Mouse (Mus musculus): ENCODE results near the gene Ube4b. TPM values are rescaled to one million over a fixed set of nuclear protein-coding genes. Genes with fewer than 3 reads are reported as not detected.

Ube4b gene
- polyA plus RNA-seq, 1 experiment from 2014 or later: 25.1 TPM

- 85% methylated on average over 7 of the region's 7 CpGs for WGBS (ENCODE audit: insufficient replicate concordance)
Measured at GRCm38 (mm10) chr4:149381001-149381400, 45.5 kb downstream of the Ube4b start.

DNA sequence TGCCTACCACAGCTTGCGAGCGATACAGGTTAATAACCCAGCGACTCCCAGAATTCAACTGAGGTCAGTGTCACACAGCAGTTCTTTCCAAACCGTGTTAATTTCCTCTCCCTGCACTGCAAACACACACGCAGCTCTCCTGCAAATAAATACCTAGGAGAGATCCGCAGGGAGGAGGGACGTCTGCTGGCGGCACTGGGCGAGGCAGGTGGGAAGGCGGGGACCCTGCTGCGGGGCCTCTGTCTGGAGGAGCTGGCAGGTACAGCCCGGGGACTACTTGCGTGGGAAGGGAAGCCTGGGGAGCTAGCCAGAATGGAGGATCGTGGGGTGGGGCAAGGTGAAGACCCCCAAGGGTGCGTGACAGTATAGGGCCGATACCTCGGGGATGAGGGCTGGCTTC is 46.7 kb downstream of the Ube4b start:
- no peak for ATAC-seq
- H3K36me3 ChIP-seq: peaks cover 98% of the 10 kb centered on the region

More at GRCm38 (mm10) chr4:149381001-149381400, 45.5 kb downstream of the Ube4b start:
- Histone ChIP-seq H3K27me3 (replicated peaks) (no peaks in the 10 kb centered on the region), H3K4me3 (no peak overlapping the region), H3K27ac (no peak overlapping the region), H3K36me3 (peaks cover 98% of the 10 kb centered on the region), H3K9me3 (replicated peaks) (no peaks in the 10 kb centered on the region), H3K4me1 (no peaks in the 10 kb centered on the region), H3K4me2 (no peak overlapping the region), H3K9ac (no peak overlapping the region)
- ATAC-seq: no peak

GRCm38 (mm10) chr4:149378819-149379218 is 47.7 kb downstream of the Ube4b start:
- H3K36me3 ChIP-seq: peaks cover 98% of the 10 kb centered on the region
- ATAC-seq: no peak
- 86% methylated on average over 8 of the region's 8 CpGs for WGBS (ENCODE audit: insufficient replicate concordance)

More for the DNA sequence above, 46.7 kb downstream of the Ube4b start:
- Histone ChIP-seq H3K4me2 (no peak overlapping the region), H3K4me3 (no peak overlapping the region), H3K9ac (no peak overlapping the region), H3K27ac (no peak overlapping the region), H3K9me3 (replicated peaks) (no peaks in the 10 kb centered on the region), H3K4me1 (no peaks in the 10 kb centered on the region), H3K27me3 (replicated peaks) (no peaks in the 10 kb centered on the region)
- WGBS (ENCODE audit: insufficient replicate concordance): 86% methylated on average over 17 of the region's 17 CpGs

DNA sequence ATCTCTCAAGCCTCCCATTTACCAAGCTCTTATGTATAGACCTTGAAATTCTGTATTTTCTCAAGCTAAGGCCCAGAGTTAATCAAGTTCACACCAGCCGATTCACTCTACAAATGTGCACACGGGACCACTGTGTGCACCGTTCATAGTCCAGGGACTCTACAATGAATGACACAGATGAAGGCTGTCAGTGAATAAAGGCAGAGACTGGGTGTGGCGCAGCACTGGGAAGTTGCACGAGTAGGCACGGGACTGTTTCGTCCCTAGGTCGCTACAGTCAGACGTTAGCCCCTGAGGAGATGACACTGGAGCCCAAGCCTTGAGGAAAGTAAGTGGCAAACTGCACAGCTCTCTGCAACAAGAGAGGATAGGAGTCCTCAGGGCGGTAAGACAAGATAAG is 50.5 kb downstream of the Ube4b start:
- H3K4me2 ChIP-seq: no peak overlapping the region
- no peaks in the 10 kb centered on the region for H3K4me1 ChIP-seq
- no peak overlapping the region for H3K9ac ChIP-seq
- H3K27ac ChIP-seq: no peak overlapping the region
- no peak for ATAC-seq
- H3K27me3 ChIP-seq (replicated peaks): no peaks in the 10 kb centered on the region
- no peak overlapping the region for H3K4me3 ChIP-seq
- 80% methylated on average over 10 of the region's 10 CpGs for WGBS (ENCODE audit: insufficient replicate concordance)
- no peaks in the 10 kb centered on the region for H3K9me3 ChIP-seq (replicated peaks)
- H3K36me3 ChIP-seq: peaks cover 98% of the 10 kb centered on the region

More at GRCm38 (mm10) chr4:149378819-149379218, 47.7 kb downstream of the Ube4b start:
- Histone ChIP-seq H3K4me2 (no peak overlapping the region), H3K27ac (no peak overlapping the region), H3K9ac (no peak overlapping the region), H3K27me3 (replicated peaks) (no peaks in the 10 kb centered on the region), H3K4me1 (no peaks in the 10 kb centered on the region), H3K9me3 (replicated peaks) (no peaks in the 10 kb centered on the region), H3K4me3 (no peak overlapping the region)

- H3K4me3 ChIP-seq: no peak overlapping the region
- no peak overlapping the region for H3K9ac ChIP-seq
- no peak overlapping the region for H3K27ac ChIP-seq
- WGBS (ENCODE audit: insufficient replicate concordance): 80% methylated on average over 11 of the region's 11 CpGs
- no peaks in the 10 kb centered on the region for H3K27me3 ChIP-seq (replicated peaks)
- H3K9me3 ChIP-seq (replicated peaks): no peaks in the 10 kb centered on the region
- no peaks in the 10 kb centered on the region for H3K4me1 ChIP-seq
- H3K4me2 ChIP-seq: no peak overlapping the region
- ATAC-seq: no peak
- peaks cover 96% of the 10 kb centered on the region for H3K36me3 ChIP-seq
Measured at GRCm38 (mm10) chr4:149374662-149375061, 51.9 kb downstream of the Ube4b start.

DNA sequence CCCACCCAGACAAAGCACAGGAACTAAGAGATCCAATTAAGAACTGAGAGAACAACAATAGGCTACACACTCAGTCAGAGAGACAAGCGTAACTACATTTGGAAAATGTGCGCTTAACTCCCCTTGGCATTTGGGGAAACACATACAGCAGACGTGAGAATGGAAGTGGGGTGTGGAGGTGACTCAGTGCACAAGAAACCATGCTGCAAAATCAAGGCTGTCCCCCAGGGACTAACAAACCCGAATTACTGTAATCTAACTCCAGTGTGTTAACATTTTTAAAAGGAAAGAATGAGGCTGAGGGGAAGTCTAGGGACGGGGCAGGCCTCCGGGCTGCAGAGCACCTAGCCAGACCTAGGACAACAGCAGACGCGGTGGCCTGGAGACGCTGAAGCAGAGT is 52.6 kb downstream of the Ube4b start:
- no peaks in the 10 kb centered on the region for H3K4me1 ChIP-seq
- no peak for ATAC-seq
- no peaks in the 10 kb centered on the region for H3K9me3 ChIP-seq (replicated peaks)
- H3K36me3 ChIP-seq: peaks cover 96% of the 10 kb centered on the region
- H3K27ac ChIP-seq: no peak overlapping the region
- WGBS (ENCODE audit: insufficient replicate concordance): 87% methylated on average over 9 of the region's 9 CpGs
- H3K27me3 ChIP-seq (replicated peaks): no peaks in the 10 kb centered on the region
- no peak overlapping the region for H3K4me3 ChIP-seq
- no peak overlapping the region for H3K4me2 ChIP-seq
- H3K9ac ChIP-seq: no peak overlapping the region

DNA sequence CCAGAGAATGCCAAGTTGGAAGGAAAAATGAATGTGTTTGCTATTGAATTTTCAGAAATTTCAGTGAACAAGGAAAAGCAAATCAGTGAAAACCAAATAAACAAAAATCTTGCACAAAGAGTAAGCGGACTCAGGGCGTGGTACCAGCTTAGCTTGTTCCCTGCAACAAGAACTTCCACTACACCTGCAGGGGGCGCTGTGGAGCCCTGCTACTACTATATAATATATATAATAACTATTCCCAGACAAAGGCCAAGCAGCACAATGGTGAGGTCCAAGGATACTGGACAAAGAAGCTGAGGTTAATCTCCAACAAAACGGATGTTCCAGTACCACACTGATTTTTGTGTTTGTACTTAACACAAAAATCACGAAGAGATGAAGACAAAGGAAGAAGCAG is 53.1 kb downstream of the Ube4b start:
- no peaks in the 10 kb centered on the region for H3K9me3 ChIP-seq (replicated peaks)
- no peak overlapping the region for H3K27ac ChIP-seq
- H3K4me2 ChIP-seq: no peak overlapping the region
- H3K4me1 ChIP-seq: no peaks in the 10 kb centered on the region
- H3K9ac ChIP-seq: no peak overlapping the region
- H3K36me3 ChIP-seq: peaks cover 95% of the 10 kb centered on the region
- 64% methylated on average over 5 of the region's 5 CpGs for WGBS (ENCODE audit: insufficient replicate concordance)
- no peaks in the 10 kb centered on the region for H3K27me3 ChIP-seq (replicated peaks)
- ATAC-seq: no peak
- H3K4me3 ChIP-seq: no peak overlapping the region

- Histone ChIP-seq H3K36me3 (peaks cover 95% of the 10 kb centered on the region), H3K4me2 (no peak overlapping the region), H3K27ac (no peak overlapping the region), H3K27me3 (replicated peaks) (no peaks in the 10 kb centered on the region), H3K4me1 (no peaks in the 10 kb centered on the region), H3K9me3 (replicated peaks) (no peaks in the 10 kb centered on the region), H3K9ac (no peak overlapping the region), H3K4me3 (no peak overlapping the region)
- ATAC-seq: no peak
- 83% methylated on average over 12 of the region's 12 CpGs for WGBS (ENCODE audit: insufficient replicate concordance)
Measured at GRCm38 (mm10) chr4:149365702-149366370, 60.7 kb downstream of the Ube4b start.

GRCm38 (mm10) chr4:149364896-149365295 is 61.7 kb downstream of the Ube4b start:
- no peaks in the 10 kb centered on the region for H3K9me3 ChIP-seq (replicated peaks)
- H3K27me3 ChIP-seq (replicated peaks): no peaks in the 10 kb centered on the region
- H3K4me2 ChIP-seq: no peak overlapping the region
- 87% methylated on average over 5 of the region's 5 CpGs for WGBS (ENCODE audit: insufficient replicate concordance)
- H3K9ac ChIP-seq: no peak overlapping the region
- H3K27ac ChIP-seq: no peak overlapping the region
- no peak overlapping the region for H3K4me3 ChIP-seq
- peaks cover 96% of the 10 kb centered on the region for H3K36me3 ChIP-seq
- no peak for ATAC-seq
- no peaks in the 10 kb centered on the region for H3K4me1 ChIP-seq

DNA sequence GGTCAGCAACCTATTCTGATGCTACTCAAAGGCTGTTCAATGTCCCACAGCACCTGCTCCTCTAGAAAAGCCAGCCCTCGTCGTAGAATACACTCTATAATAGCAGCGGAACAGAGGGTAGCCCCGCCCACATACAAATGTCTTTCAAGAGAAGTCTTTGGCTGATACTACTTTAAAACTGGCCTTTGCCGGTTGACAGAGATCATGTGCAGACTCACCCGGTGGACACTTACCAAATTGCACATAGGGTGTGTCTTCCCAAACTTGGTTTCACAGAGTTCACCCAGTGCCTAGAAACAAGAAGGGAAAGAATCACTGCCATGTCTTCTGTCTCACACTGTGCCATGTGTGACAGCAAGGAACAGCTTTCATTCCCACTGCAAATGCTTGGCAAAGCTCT is 65.5 kb downstream of the Ube4b start:
- no peak overlapping the region for H3K4me3 ChIP-seq
- H3K9me3 ChIP-seq (replicated peaks): no peaks in the 10 kb centered on the region
- no peak overlapping the region for H3K9ac ChIP-seq
- H3K36me3 ChIP-seq: peaks cover 98% of the 10 kb centered on the region
- WGBS (ENCODE audit: insufficient replicate concordance): 76% methylated on average over 6 of the region's 6 CpGs
- ATAC-seq: no peak
- H3K27ac ChIP-seq: no peak overlapping the region
- H3K4me2 ChIP-seq: no peak overlapping the region
- no peaks in the 10 kb centered on the region for H3K4me1 ChIP-seq
- H3K27me3 ChIP-seq (replicated peaks): no peaks in the 10 kb centered on the region

- Histone ChIP-seq H3K4me3 (no peak overlapping the region), H3K4me1 (no peaks in the 10 kb centered on the region), H3K9me3 (replicated peaks) (no peaks in the 10 kb centered on the region), H3K9ac (no peak overlapping the region), H3K27ac (no peak overlapping the region), H3K27me3 (replicated peaks) (no peaks in the 10 kb centered on the region), H3K4me2 (no peak overlapping the region), H3K36me3 (peaks cover 98% of the 10 kb centered on the region)
- ATAC-seq: no peak
- 88% methylated on average over 5 of the region's 5 CpGs for WGBS (ENCODE audit: insufficient replicate concordance)
Measured at GRCm38 (mm10) chr4:149360647-149361046, 65.9 kb downstream of the Ube4b start.

DNA sequence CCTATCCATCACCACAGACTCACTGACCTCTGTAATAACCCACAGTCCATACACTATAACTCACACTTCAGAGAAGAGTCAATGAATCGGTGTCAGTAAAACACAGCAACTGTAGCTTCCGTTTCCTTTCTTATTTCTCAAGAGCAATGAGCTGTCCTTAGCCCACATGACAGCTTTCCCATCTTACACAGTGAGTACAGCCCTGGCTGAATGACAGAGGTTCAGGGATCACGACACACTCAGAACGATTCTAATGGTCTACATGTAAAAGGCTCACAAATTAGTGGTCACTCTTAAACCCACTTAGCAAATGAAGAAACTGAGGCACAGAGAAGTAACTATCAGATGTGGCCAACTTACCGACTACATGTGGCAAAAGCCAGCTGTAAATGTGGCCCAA is 68.6 kb downstream of the Ube4b start:
- Histone ChIP-seq H3K9me3 (replicated peaks) (no peaks in the 10 kb centered on the region), H3K9ac (no peak overlapping the region), H3K27me3 (replicated peaks) (no peaks in the 10 kb centered on the region), H3K36me3 (peaks cover 98% of the 10 kb centered on the region), H3K4me1 (no peaks in the 10 kb centered on the region), H3K27ac (no peak overlapping the region), H3K4me3 (no peak overlapping the region), H3K4me2 (no peak overlapping the region)
- WGBS (ENCODE audit: insufficient replicate concordance): 86% methylated on average over 5 of the region's 5 CpGs
- ATAC-seq: no peak

GRCm38 (mm10) chr4:149354671-149355070 is 71.9 kb downstream of the Ube4b start:
- Histone ChIP-seq H3K36me3 (peaks cover 98% of the 10 kb centered on the region), H3K4me1 (no peaks in the 10 kb centered on the region), H3K27ac (no peak overlapping the region), H3K27me3 (replicated peaks) (no peaks in the 10 kb centered on the region), H3K9ac (no peak overlapping the region), H3K9me3 (replicated peaks) (no peaks in the 10 kb centered on the region), H3K4me3 (no peak overlapping the region), H3K4me2 (no peak overlapping the region)
- no peak for ATAC-seq
- WGBS (ENCODE audit: insufficient replicate concordance): 88% methylated on average over 8 of the region's 8 CpGs
